Mouse (Mus musculus): ENCODE data around the gene Itm2b. TPM values are rescaled to one million over a fixed set of nuclear protein-coding genes. Genes with fewer than 3 reads are reported as not detected.

The Itm2b gene
- polyA plus RNA-seq, 1 experiment from 2014 or later, result 702 TPM

DNA sequence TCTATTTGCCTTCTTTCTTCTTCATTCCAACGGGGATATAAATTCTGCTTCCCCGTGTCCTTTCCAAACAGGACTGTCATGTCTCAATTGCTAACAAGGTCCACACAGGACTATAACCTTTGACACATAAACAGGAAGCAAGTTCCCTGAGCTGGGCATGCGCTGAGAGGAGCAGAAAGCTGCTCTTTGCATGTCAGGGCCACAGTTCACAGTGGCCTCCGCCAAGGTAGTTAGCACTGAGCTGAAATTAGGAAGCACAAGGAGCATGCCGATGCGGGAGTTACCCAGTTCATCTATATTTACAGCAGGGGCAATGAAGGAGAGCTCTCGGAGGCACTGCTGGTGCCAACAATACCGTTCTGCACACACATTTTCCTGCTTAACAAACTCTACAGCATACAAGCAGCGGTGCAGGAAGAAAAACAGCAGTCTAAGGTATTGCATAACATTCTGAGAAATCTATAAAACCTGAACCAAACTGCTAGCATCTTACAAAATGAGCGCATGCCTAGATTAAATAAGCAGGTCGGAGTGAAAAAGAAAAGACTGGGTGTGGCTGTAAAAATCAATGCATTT lies 10.7 kb downstream of the Itm2b start:
- H3K4me1 ChIP-seq (ENCODE audit: control insufficient read depth, insufficient read depth, low read length), result peaks cover 41% of the 10 kb centered on the region
- H3K4me2 ChIP-seq (ENCODE audit: low read depth, low read length), result peak overlapping the region; percentile 18; the same call in 1 of the 2 replicates

DNA sequence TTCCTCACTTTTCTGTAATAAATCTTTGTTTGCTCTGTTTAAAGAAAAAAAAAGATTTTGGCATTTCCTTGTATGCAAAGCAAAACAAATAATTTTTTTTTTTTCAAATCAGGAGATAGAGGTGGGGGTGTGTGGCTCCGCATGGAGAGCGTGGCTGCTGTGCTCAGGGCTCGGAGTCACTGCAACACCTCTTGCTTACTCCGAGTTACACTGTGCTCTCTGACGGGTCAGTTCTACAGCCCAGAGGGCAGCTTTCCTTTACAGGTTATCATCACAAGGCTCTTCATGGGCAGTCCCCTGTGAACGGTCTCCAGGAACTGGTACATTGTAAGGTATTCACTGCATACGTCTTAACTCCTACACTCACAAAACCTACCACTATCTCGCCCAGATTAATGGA lies 11.5 kb downstream of the Itm2b start:
- no peak for ATAC-seq
- Histone ChIP-seq H3K27me3 (replicated peaks; ENCODE audit: control insufficient read depth, insufficient read depth, low read length) (no peaks in the 10 kb centered on the region), H3K4me2 (ENCODE audit: low read depth, low read length) (no peak overlapping the region), H3K9ac (ENCODE audit: low read depth, low read length) (no peak overlapping the region), H3K36me3 (ENCODE audit: control insufficient read depth, insufficient read depth, low read length) (peaks cover 5% of the 10 kb centered on the region; the same call in 1 of the 2 replicates), H3K4me1 (ENCODE audit: control insufficient read depth, insufficient read depth, low read length) (peaks cover 41% of the 10 kb centered on the region), H3K9me3 (ENCODE audit: control insufficient read depth, low read length) (no peaks in the 10 kb centered on the region), H3K27ac (ENCODE audit: low read length) (peak overlapping the region; percentile 76), H3K4me3 (ENCODE audit: low read length) (no peak overlapping the region)
- 56% methylated on average over 8 of the region's 8 CpGs for WGBS

More for the DNA sequence above, 10.7 kb downstream of the Itm2b start:
- Histone ChIP-seq H3K9ac (ENCODE audit: low read depth, low read length) (no peak overlapping the region), H3K27me3 (replicated peaks; ENCODE audit: control insufficient read depth, insufficient read depth, low read length) (no peaks in the 10 kb centered on the region), H3K36me3 (ENCODE audit: control insufficient read depth, insufficient read depth, low read length) (peaks cover 5% of the 10 kb centered on the region; the same call in 1 of the 2 replicates), H3K4me3 (ENCODE audit: low read length) (0 out of 2 replicates have a peak overlapping the region, but pooled peaks have one; percentile 1), H3K27ac (ENCODE audit: low read length) (peak overlapping the region; percentile 76), H3K9me3 (ENCODE audit: control insufficient read depth, low read length) (no peaks in the 10 kb centered on the region)
- peak; percentile 79 for ATAC-seq
- WGBS, result 31% methylated on average over 11 of the region's 11 CpGs

DNA sequence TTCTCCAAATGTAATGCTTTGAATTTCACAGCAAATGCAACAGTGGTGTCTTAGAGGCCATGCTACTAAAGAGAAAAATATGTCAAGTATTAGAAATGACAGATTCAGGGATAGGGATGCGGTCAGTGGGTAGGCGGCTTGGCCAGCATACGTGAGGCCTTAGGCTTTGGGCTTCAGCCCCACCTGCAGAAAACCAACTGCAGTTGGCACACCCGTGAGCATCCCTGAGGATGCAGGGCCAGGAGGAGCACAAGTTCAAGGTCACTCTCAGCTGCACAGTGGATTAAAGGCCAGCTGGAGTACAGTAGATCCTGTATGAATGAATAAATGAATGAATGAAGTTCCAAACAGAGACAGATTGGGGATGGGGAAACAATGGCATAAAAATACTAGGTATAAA lies 12.1 kb downstream of the Itm2b start:
- H3K27ac ChIP-seq (ENCODE audit: low read length), result no peak overlapping the region
- H3K4me1 ChIP-seq (ENCODE audit: control insufficient read depth, insufficient read depth, low read length), result peaks cover 41% of the 10 kb centered on the region
- no peaks in the 10 kb centered on the region for H3K9me3 ChIP-seq (ENCODE audit: control insufficient read depth, low read length)
- WGBS, result 89% methylated on average over 4 of the region's 4 CpGs
- no peaks in the 10 kb centered on the region for H3K27me3 ChIP-seq (replicated peaks; ENCODE audit: control insufficient read depth, insufficient read depth, low read length)
- ATAC-seq, result no peak
- H3K36me3 ChIP-seq (ENCODE audit: control insufficient read depth, insufficient read depth, low read length), result peaks cover 5% of the 10 kb centered on the region; the same call in 1 of the 2 replicates
- H3K4me3 ChIP-seq (ENCODE audit: low read length), result no peak overlapping the region
- H3K9ac ChIP-seq (ENCODE audit: low read depth, low read length), result no peak overlapping the region
- no peak overlapping the region for H3K4me2 ChIP-seq (ENCODE audit: low read depth, low read length)

DNA sequence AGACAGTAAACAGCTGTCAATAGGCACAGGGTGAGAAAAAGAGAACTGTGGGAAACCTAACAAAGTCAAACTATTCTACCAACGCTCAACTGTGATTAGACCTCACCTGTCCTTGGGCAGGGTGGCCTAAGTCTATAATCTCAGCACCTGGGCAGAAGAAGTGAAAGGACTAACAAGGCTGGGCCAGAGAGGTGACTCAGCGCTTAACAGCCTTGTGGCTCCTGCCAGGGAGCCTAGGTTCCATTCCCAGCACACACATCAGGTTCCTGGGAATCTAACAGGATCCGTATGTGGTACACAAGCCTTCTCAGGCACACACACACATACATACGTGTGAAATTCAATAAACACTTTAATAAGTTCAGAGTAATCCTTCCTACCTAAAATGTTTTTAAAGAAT lies 13.5 kb downstream of the Itm2b start:
- 0 out of 2 replicates have a peak overlapping the region, but pooled peaks have one; percentile 27 for H3K27ac ChIP-seq (ENCODE audit: low read length)
- no peaks in the 10 kb centered on the region for H3K9me3 ChIP-seq (ENCODE audit: control insufficient read depth, low read length)
- no peaks in the 10 kb centered on the region for H3K27me3 ChIP-seq (replicated peaks; ENCODE audit: control insufficient read depth, insufficient read depth, low read length)
- H3K4me2 ChIP-seq (ENCODE audit: low read depth, low read length), result no peak overlapping the region
- peaks cover 33% of the 10 kb centered on the region for H3K4me1 ChIP-seq (ENCODE audit: control insufficient read depth, insufficient read depth, low read length)
- no peak overlapping the region for H3K9ac ChIP-seq (ENCODE audit: low read depth, low read length)
- peaks cover 7% of the 10 kb centered on the region; the same call in 1 of the 2 replicates for H3K36me3 ChIP-seq (ENCODE audit: control insufficient read depth, insufficient read depth, low read length)
- WGBS, result 78% methylated on average over 4 of the region's 4 CpGs
- H3K4me3 ChIP-seq (ENCODE audit: low read length), result no peak overlapping the region
- ATAC-seq, result no peak

DNA sequence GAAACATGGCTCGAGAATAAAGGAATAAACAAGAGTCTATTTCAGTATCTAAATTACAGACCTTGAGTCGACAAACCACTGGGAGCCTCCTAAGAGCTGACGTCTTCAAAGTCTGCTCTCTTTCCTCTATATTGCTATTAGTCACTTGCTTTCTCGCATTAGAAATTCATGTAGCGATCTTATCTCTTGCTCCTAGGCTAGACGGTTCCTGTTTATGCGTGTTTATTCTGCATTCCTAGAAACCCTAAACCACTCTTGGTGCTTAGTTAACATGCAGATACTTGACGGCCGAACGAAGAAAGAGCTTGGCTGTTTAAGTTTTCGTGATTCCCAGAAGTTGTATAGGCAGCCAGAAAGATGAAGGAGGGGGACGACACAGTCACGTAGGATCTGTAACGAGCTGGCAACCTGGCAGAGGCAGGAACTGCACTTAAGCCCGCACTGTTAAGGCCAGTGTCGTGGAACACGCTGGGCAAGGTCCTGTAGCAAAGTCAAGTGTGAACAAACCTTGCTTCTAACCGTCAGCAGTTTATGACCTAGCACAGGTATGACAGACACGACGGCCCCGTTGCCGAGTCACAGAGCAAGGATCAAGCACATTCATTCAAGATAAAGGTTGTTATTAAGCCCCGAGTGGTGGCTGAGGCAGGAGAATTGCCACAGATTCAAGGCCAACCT lies 14.3 kb downstream of the Itm2b start:
- peak overlapping the region; percentile 56 for H3K27ac ChIP-seq (ENCODE audit: low read length)

DNA sequence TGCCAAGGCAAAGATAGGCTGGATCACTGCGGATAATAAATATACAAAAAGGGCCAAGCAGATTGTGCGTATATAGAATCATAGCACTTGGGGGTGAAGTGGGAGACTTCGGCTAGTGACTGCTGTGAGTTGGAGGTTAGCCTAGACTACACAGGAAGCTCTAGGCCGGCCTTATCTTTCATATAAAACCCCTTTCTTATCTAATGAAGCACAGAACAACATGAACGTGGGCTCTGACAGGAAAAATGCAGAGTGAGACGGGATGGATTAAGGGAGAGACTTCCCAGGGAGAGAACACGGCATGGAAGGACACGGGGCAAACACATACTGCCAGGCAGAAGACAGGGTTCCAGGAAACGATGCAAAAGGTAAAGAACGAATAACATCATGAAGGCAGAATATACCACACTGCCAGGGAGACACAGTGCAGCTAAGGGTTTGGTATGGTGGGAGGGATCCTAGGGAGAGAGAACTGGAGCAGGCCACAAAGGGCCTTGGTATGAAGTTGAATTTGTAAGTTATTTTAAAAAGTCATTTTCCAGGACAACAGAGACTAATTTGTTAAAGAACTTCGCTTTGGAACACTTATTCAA lies 14.9 kb downstream of the Itm2b start:
- H3K27ac ChIP-seq (ENCODE audit: low read length), result peak overlapping the region; percentile 56; the same call in 1 of the 2 replicates
- no peaks in the 10 kb centered on the region for H3K9me3 ChIP-seq (ENCODE audit: control insufficient read depth, low read length)
- no peak overlapping the region for H3K4me3 ChIP-seq (ENCODE audit: low read length)
- no peak overlapping the region for H3K9ac ChIP-seq (ENCODE audit: low read depth, low read length)
- H3K4me1 ChIP-seq (ENCODE audit: control insufficient read depth, insufficient read depth, low read length), result peaks cover 26% of the 10 kb centered on the region
- peaks cover 10% of the 10 kb centered on the region; the same call in 1 of the 2 replicates for H3K36me3 ChIP-seq (ENCODE audit: control insufficient read depth, insufficient read depth, low read length)
- ATAC-seq, result no peak
- H3K27me3 ChIP-seq (replicated peaks; ENCODE audit: control insufficient read depth, insufficient read depth, low read length), result no peaks in the 10 kb centered on the region
- no peak overlapping the region for H3K4me2 ChIP-seq (ENCODE audit: low read depth, low read length)
- WGBS, result 79% methylated on average over 11 of the region's 11 CpGs

More for the DNA sequence above, 14.3 kb downstream of the Itm2b start:
- WGBS, result 77% methylated on average over 23 of the region's 23 CpGs
- H3K4me1 ChIP-seq (ENCODE audit: control insufficient read depth, insufficient read depth, low read length), result peaks cover 31% of the 10 kb centered on the region
- no peak overlapping the region for H3K4me3 ChIP-seq (ENCODE audit: low read length)
- H3K9ac ChIP-seq (ENCODE audit: low read depth, low read length), result no peak overlapping the region
- H3K4me2 ChIP-seq (ENCODE audit: low read depth, low read length), result no peak overlapping the region
- no peaks in the 10 kb centered on the region for H3K27me3 ChIP-seq (replicated peaks; ENCODE audit: control insufficient read depth, insufficient read depth, low read length)
- no peaks in the 10 kb centered on the region for H3K9me3 ChIP-seq (ENCODE audit: control insufficient read depth, low read length)
- ATAC-seq, result peak; percentile 69
- H3K36me3 ChIP-seq (ENCODE audit: control insufficient read depth, insufficient read depth, low read length), result peaks cover 10% of the 10 kb centered on the region; the same call in 1 of the 2 replicates

DNA sequence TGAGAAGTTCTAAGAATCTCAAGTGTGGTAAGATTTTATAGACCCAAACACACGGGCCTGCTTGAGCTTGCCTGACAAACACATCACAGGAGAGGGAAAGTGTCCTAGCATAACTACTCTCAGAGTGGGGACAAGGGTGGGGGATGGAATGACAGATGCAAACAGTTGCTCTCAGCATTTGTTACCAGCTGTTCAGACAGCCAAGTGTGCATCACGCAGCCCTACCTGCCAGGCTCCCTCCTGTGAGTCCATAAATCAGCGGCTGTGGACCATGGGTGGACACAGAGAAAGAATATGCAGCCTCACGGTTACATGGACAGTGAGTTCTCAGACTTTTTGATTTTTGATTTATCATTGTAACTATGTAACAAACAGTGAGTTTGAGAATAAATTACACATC lies 15.5 kb downstream of the Itm2b start:
- 65% methylated on average over 4 of the region's 4 CpGs for WGBS
- H3K27ac ChIP-seq (ENCODE audit: low read length), result no peak overlapping the region
- H3K4me2 ChIP-seq (ENCODE audit: low read depth, low read length), result no peak overlapping the region
- no peaks in the 10 kb centered on the region for H3K9me3 ChIP-seq (ENCODE audit: control insufficient read depth, low read length)
- ATAC-seq, result no peak
- no peaks in the 10 kb centered on the region for H3K27me3 ChIP-seq (replicated peaks; ENCODE audit: control insufficient read depth, insufficient read depth, low read length)
- no peak overlapping the region for H3K9ac ChIP-seq (ENCODE audit: low read depth, low read length)
- H3K4me3 ChIP-seq (ENCODE audit: low read length), result no peak overlapping the region
- peaks cover 23% of the 10 kb centered on the region for H3K4me1 ChIP-seq (ENCODE audit: control insufficient read depth, insufficient read depth, low read length)
- H3K36me3 ChIP-seq (ENCODE audit: control insufficient read depth, insufficient read depth, low read length), result peaks cover 12% of the 10 kb centered on the region; the same call in 1 of the 2 replicates

DNA sequence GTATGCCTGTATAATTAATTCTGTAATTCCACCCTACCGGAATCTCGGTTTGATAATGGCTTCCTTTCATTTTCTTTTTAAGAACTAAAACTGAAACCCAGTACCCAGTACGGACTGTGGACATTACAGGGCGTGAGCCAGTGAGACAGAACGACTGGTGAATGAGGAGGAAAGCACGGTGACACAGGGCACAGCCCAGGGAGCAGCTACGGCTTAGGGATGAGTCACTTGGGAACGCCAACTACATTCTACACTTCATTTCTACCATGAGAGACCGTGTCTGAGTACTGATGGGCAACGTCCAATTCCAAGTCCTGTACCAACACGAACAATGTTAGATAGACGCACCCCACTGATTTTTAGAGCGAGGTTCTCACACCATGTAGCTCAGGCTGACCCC lies 16.1 kb downstream of the Itm2b start:
- WGBS, result 89% methylated on average over 13 of the region's 13 CpGs
- peaks cover 19% of the 10 kb centered on the region for H3K36me3 ChIP-seq (ENCODE audit: control insufficient read depth, insufficient read depth, low read length)

DNA sequence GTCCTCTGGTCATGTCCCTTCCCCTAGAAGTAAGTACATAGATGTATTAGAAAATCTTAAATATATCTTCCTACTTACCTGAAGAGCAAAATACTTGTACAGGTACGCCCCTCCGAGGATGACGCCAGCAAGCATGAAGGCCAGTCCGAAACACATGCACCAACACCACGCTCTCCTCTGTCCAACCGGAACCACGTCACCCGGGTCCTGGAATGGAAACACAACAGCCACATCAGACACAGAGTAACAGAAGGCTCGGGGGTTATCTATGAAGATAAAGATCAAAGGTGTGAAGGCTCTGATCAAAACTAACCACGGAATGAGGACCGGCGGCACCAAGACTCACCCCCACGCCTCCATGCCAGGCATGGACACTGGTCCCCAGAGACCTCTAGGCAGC lies 16.9 kb downstream of the Itm2b start:
- WGBS, result 91% methylated on average over 13 of the region's 13 CpGs
- no peak for ATAC-seq
- Histone ChIP-seq H3K36me3 (ENCODE audit: control insufficient read depth, insufficient read depth, low read length) (peaks cover 26% of the 10 kb centered on the region), H3K27me3 (replicated peaks; ENCODE audit: control insufficient read depth, insufficient read depth, low read length) (no peaks in the 10 kb centered on the region), H3K4me2 (ENCODE audit: low read depth, low read length) (no peak overlapping the region), H3K27ac (ENCODE audit: low read length) (no peak overlapping the region), H3K9ac (ENCODE audit: low read depth, low read length) (no peak overlapping the region), H3K4me3 (ENCODE audit: low read length) (no peak overlapping the region), H3K4me1 (ENCODE audit: control insufficient read depth, insufficient read depth, low read length) (peaks cover 12% of the 10 kb centered on the region), H3K9me3 (ENCODE audit: control insufficient read depth, low read length) (no peaks in the 10 kb centered on the region)

More for the DNA sequence above, 16.1 kb downstream of the Itm2b start:
- Histone ChIP-seq H3K4me2 (ENCODE audit: low read depth, low read length) (no peak overlapping the region), H3K27ac (ENCODE audit: low read length) (no peak overlapping the region), H3K27me3 (replicated peaks; ENCODE audit: control insufficient read depth, insufficient read depth, low read length) (no peaks in the 10 kb centered on the region), H3K4me3 (ENCODE audit: low read length) (no peak overlapping the region), H3K4me1 (ENCODE audit: control insufficient read depth, insufficient read depth, low read length) (peaks cover 18% of the 10 kb centered on the region), H3K9ac (ENCODE audit: low read depth, low read length) (no peak overlapping the region), H3K9me3 (ENCODE audit: control insufficient read depth, low read length) (no peaks in the 10 kb centered on the region)
- no peak for ATAC-seq
